Mouse (Mus musculus): ENCODE results near the gene Invs.

The Invs gene

GRCm38 (mm10) chr4:48279498-48280134 is at the start of gene Invs, which contains the start of gene Erp44:
Invs (plus strand) TSS chr4:48279760.
Erp44 (minus strand) TSS chr4:48279558.
- in situ Hi-C loops (cut with MboI; ENCODE audit: low sequenced_read_pairs), result no loop called here

GRCm38 (mm10) chr4:48236721-48237120 is 42.8 kb upstream of the Invs start:
- in situ Hi-C loops (cut with MboI; ENCODE audit: low sequenced_read_pairs), result no loop called here

- in situ Hi-C loops (cut with MboI; ENCODE audit: low sequenced_read_pairs), result no loop called here
Observed at GRCm38 (mm10) chr4:48239046-48239445, 40.5 kb upstream of the Invs start.

GRCm38 (mm10) chr4:48242482-48242881 is 37.1 kb upstream of the Invs start:
- in situ Hi-C loops (cut with MboI; ENCODE audit: low sequenced_read_pairs), result no loop called here

GRCm38 (mm10) chr4:48243737-48244136 is 35.8 kb upstream of the Invs start:
- in situ Hi-C loops (cut with MboI; ENCODE audit: low sequenced_read_pairs), result no loop called here

- in situ Hi-C loops (cut with MboI; ENCODE audit: low sequenced_read_pairs), result no loop called here
Observed at GRCm38 (mm10) chr4:48244280-48244679, 35.3 kb upstream of the Invs start.

- in situ Hi-C loops (cut with MboI; ENCODE audit: low sequenced_read_pairs), result no loop called here
Observed at GRCm38 (mm10) chr4:48253266-48253665, 26.3 kb upstream of the Invs start.

- in situ Hi-C loops (cut with MboI; ENCODE audit: low sequenced_read_pairs), result no loop called here
Observed at GRCm38 (mm10) chr4:48258045-48258444, 21.5 kb upstream of the Invs start.

- in situ Hi-C loops (cut with MboI; ENCODE audit: low sequenced_read_pairs), result no loop called here
Observed at GRCm38 (mm10) chr4:48267683-48268082, 11.9 kb upstream of the Invs start.

- in situ Hi-C loops (cut with MboI; ENCODE audit: low sequenced_read_pairs), result no loop called here
Observed at GRCm38 (mm10) chr4:48268127-48268526, 11.4 kb upstream of the Invs start.

GRCm38 (mm10) chr4:48270532-48270931 is 9.0 kb upstream of the Invs start:
- in situ Hi-C loops (cut with MboI; ENCODE audit: low sequenced_read_pairs), result no loop called here

GRCm38 (mm10) chr4:48271838-48272237 is 7.7 kb upstream of the Invs start:
- in situ Hi-C loops (cut with MboI; ENCODE audit: low sequenced_read_pairs), result no loop called here

GRCm38 (mm10) chr4:48273119-48273829 is 6.3 kb upstream of the Invs start:
- in situ Hi-C loops (cut with MboI; ENCODE audit: low sequenced_read_pairs), result no loop called here

GRCm38 (mm10) chr4:48275736-48276135 is 3.8 kb upstream of the Invs start:
- in situ Hi-C loops (cut with MboI; ENCODE audit: low sequenced_read_pairs), result no loop called here

GRCm38 (mm10) chr4:48277011-48277410 is 2.5 kb upstream of the Invs start:
- in situ Hi-C loops (cut with MboI; ENCODE audit: low sequenced_read_pairs), result no loop called here

GRCm38 (mm10) chr4:48278757-48279497 is 633 bp upstream of the Invs start:
- in situ Hi-C loops (cut with MboI; ENCODE audit: low sequenced_read_pairs), result no loop called here

GRCm38 (mm10) chr4:48281121-48281520 is 1.6 kb downstream of the Invs start:
- in situ Hi-C loops (cut with MboI; ENCODE audit: low sequenced_read_pairs), result no loop called here

- in situ Hi-C loops (cut with MboI; ENCODE audit: low sequenced_read_pairs), result no loop called here
Observed at GRCm38 (mm10) chr4:48287086-48287757, 7.7 kb downstream of the Invs start.

GRCm38 (mm10) chr4:48314814-48315213 is 35.3 kb downstream of the Invs start:
- in situ Hi-C loops (cut with MboI; ENCODE audit: low sequenced_read_pairs), result no loop called here

- in situ Hi-C loops (cut with MboI; ENCODE audit: low sequenced_read_pairs), result no loop called here
Observed at GRCm38 (mm10) chr4:48316036-48316435, 36.5 kb downstream of the Invs start.

GRCm38 (mm10) chr4:48321276-48321675 is 41.7 kb downstream of the Invs start:
- in situ Hi-C loops (cut with MboI; ENCODE audit: low sequenced_read_pairs), result no loop called here
